Mouse (Mus musculus) heart, embryonic 15.5 days (tissue): Measurements from ENCODE around the gene Hist1h2bq. TPM values are rescaled to one million over a fixed set of nuclear protein-coding genes. Genes with fewer than 3 reads are reported as not detected.
"Not testable (repeated sequence)": the region's sequence is repeated elsewhere in the genome, so short reads cannot be mapped to it uniquely, and the experiment has no call there.

Experiments
- ATAC-seq: fragments of 200-750 bp; cut with Nextera tagmentation; replicated peaks from 2 replicates; pipeline ENCODE4 v1.8.0; 2017; ENCODE audit warnings: low read depth, moderate TSS enrichment; ENCODE audit not compliant: insufficient number of reproducible peaks, insufficient read depth, low FRiP score
- H3K27ac ChIP-seq: fragments of 300-500 bp; sonication (generic); 2 replicates; pipeline ENCODE4 v1.5.1; 2015; ENCODE audit warnings: mild to moderate bottlenecking, inconsistent platforms
- H3K27me3 ChIP-seq: fragments of 300-500 bp; sonication (generic); 2 replicates; pipeline ENCODE4 v1.6.1; 2015; ENCODE audit warnings: inconsistent platforms
- H3K36me3 ChIP-seq: fragments of 300-500 bp; sonication (generic); 2 replicates; pipeline ENCODE4 v1.6.1; 2015; ENCODE audit warnings: mild to moderate bottlenecking, inconsistent platforms
- H3K4me1 ChIP-seq: fragments of 300-500 bp; sonication (generic); replicated peaks from 2 replicates; pipeline ENCODE4 v1.6.1; 2015; ENCODE audit warnings: inconsistent platforms
- H3K4me2 ChIP-seq: fragments of 300-500 bp; sonication (generic); 2 replicates; pipeline ENCODE4 v1.6.1; 2015; ENCODE audit warnings: inconsistent platforms, mild to moderate bottlenecking, moderate library complexity
- H3K4me3 ChIP-seq: fragments of 300-500 bp; sonication (generic); 2 replicates; pipeline ENCODE4 v1.5.1; 2015; ENCODE audit warnings: mild to moderate bottlenecking, inconsistent platforms
- H3K9ac ChIP-seq: fragments of 300-500 bp; sonication (generic); 2 replicates; pipeline ENCODE4 v1.6.1; 2015; ENCODE audit warnings: mild to moderate bottlenecking, inconsistent platforms
- H3K9me3 ChIP-seq: fragments of 300-500 bp; sonication (generic); replicated peaks from 2 replicates; pipeline ENCODE4 v1.6.1; 2016; ENCODE audit warnings: inconsistent platforms
- WGBS: fragments of 180-500 bp; shearing (Covaris S2); methylation state at CpG from one replicate; pipeline ENCODE4 v1.1.7; 2015; ENCODE audit warnings: mixed read lengths; 5-methylcytosine and 5-hydroxymethylcytosine counted together
- polyA plus RNA-seq: library from polyadenylated mRNA; unstranded; fragments of >200 nt; fragmentation: Nextera tagmentation; extraction: Ambion mirVana; gene quantifications from 2 replicates; pipeline ENCODE4 v1.2.1, GENCODE M21; 2015

The Hist1h2bq gene
- polyA plus RNA-seq, 1 experiment from 2014 or later, result 7.2 TPM

- peak within 1 kb of the TSS; percentile 54 for H3K9ac ChIP-seq
- peak within 1 kb of the TSS; percentile 64 for H3K4me2 ChIP-seq
- H3K36me3 ChIP-seq, H3K27me3 ChIP-seq, H3K9me3 ChIP-seq: not testable (repeated sequence)
- H3K27ac ChIP-seq, result peak within 1 kb of the TSS; percentile 83
- H3K4me3 ChIP-seq, result peak within 1 kb of the TSS; percentile 46
- H3K4me1 ChIP-seq, result peaks cover 37% of the 10 kb centered on the region
- WGBS, result under 1% methylated on average over 44 of the region's 63 CpGs
- peak; percentile 92 for ATAC-seq
Observed at GRCm38 (mm10) chr13:21786899-21787629, 22.9 kb downstream of the Hist1h2bq start, which contains the start of the genes Hist1h2an and Hist1h2bp. Hist1h2an (minus strand) TSS chr13:21787218. Hist1h2bp (plus strand) TSS chr13:21787461.

- H3K36me3 ChIP-seq, result no peaks in the 10 kb centered on the region
- 7% methylated on average over 8 of the region's 8 CpGs for WGBS
- H3K4me3 ChIP-seq, result peak overlapping the region; percentile 46
- peaks cover 38% of the 10 kb centered on the region for H3K4me1 ChIP-seq
- no peak for ATAC-seq
- H3K9ac ChIP-seq, result peak overlapping the region; percentile 54
- peak overlapping the region; percentile 83 for H3K27ac ChIP-seq
- H3K4me2 ChIP-seq, result peak overlapping the region; percentile 64
- no peaks in the 10 kb centered on the region for H3K27me3 ChIP-seq
- H3K9me3 ChIP-seq, result no peaks in the 10 kb centered on the region
Observed at GRCm38 (mm10) chr13:21786189-21786898, 23.7 kb downstream of the Hist1h2bq start.

GRCm38 (mm10) chr13:21784311-21784710 lies 25.7 kb downstream of the Hist1h2bq start:
- no peaks in the 10 kb centered on the region for H3K27me3 ChIP-seq
- WGBS, result 54% methylated on average over 6 of the region's 6 CpGs
- H3K27ac ChIP-seq, result peak overlapping the region; percentile 73
- H3K9ac ChIP-seq, result 0 out of 2 replicates have a peak overlapping the region, but pooled peaks have one; percentile 28
- H3K36me3 ChIP-seq, result no peaks in the 10 kb centered on the region
- peak overlapping the region; percentile 51; the same call in 1 of the 2 replicates for H3K4me3 ChIP-seq
- H3K4me2 ChIP-seq, result peak overlapping the region; percentile 76; the same call in 1 of the 2 replicates
- no peak for ATAC-seq
- peaks cover 45% of the 10 kb centered on the region for H3K4me1 ChIP-seq
- H3K9me3 ChIP-seq, result no peaks in the 10 kb centered on the region

GRCm38 (mm10) chr13:21783734-21784161 lies 26.2 kb downstream of the Hist1h2bq start:
- ATAC-seq, result no peak
- 4% methylated on average over 9 of the region's 9 CpGs for WGBS
- H3K36me3 ChIP-seq, result no peaks in the 10 kb centered on the region
- peak overlapping the region; percentile 76 for H3K4me2 ChIP-seq
- peak overlapping the region; percentile 73 for H3K27ac ChIP-seq
- no peaks in the 10 kb centered on the region for H3K27me3 ChIP-seq
- peaks cover 45% of the 10 kb centered on the region for H3K4me1 ChIP-seq
- peak overlapping the region; percentile 51 for H3K4me3 ChIP-seq
- H3K9me3 ChIP-seq, result no peaks in the 10 kb centered on the region
- peak overlapping the region; percentile 28 for H3K9ac ChIP-seq

GRCm38 (mm10) chr13:21783255-21783617 lies 26.8 kb downstream of the Hist1h2bq start, which contains the start of gene Hist1h3i:
Hist1h3i (minus strand) TSS chr13:21783370.
- WGBS, result 0% methylated on average over 15 of the region's 20 CpGs
- H3K4me1 ChIP-seq, result peaks cover 42% of the 10 kb centered on the region
- peak within 1 kb of the TSS; percentile 51 for H3K4me3 ChIP-seq
- peak within 1 kb of the TSS; percentile 76 for H3K4me2 ChIP-seq
- peak; percentile 68; the same call in 1 of the 2 replicates for ATAC-seq
- H3K9me3 ChIP-seq, result no peaks in the 10 kb centered on the region
- no peaks in the 10 kb centered on the region for H3K27me3 ChIP-seq
- H3K27ac ChIP-seq, result peak within 1 kb of the TSS; percentile 73
- peak within 1 kb of the TSS; percentile 62 for H3K9ac ChIP-seq
- no peaks in the 10 kb centered on the region for H3K36me3 ChIP-seq

GRCm38 (mm10) chr13:21782361-21783254 lies 27.4 kb downstream of the Hist1h2bq start:
- Histone ChIP-seq H3K4me3 (peak overlapping the region; percentile 51), H3K27ac (peak overlapping the region; percentile 73), H3K9ac (peak overlapping the region; percentile 62), H3K4me2 (peak overlapping the region; percentile 76), H3K4me1 (peaks cover 37% of the 10 kb centered on the region)
- not testable (repeated sequence) for H3K9me3 ChIP-seq, H3K36me3 ChIP-seq, ATAC-seq, H3K27me3 ChIP-seq
- WGBS, result 1% methylated on average over 14 of the region's 35 CpGs

- H3K9me3 ChIP-seq, result no peaks in the 10 kb centered on the region
- H3K9ac ChIP-seq, result no peak overlapping the region
- H3K4me2 ChIP-seq, result no peak overlapping the region
- H3K27ac ChIP-seq, result no peak overlapping the region
- no peaks in the 10 kb centered on the region for H3K36me3 ChIP-seq
- H3K4me3 ChIP-seq, result no peak overlapping the region
- 95% methylated on average over 1 of the region's 1 CpGs for WGBS
- no peaks in the 10 kb centered on the region for H3K27me3 ChIP-seq
- ATAC-seq, result no peak
- H3K4me1 ChIP-seq, result peaks cover 37% of the 10 kb centered on the region
Observed at GRCm38 (mm10) chr13:21781639-21782038, 28.4 kb downstream of the Hist1h2bq start.

GRCm38 (mm10) chr13:21781021-21781555 lies 28.9 kb downstream of the Hist1h2bq start:
- no peaks in the 10 kb centered on the region for H3K27me3 ChIP-seq
- ATAC-seq, result no peak
- H3K4me1 ChIP-seq, result peaks cover 35% of the 10 kb centered on the region
- peak overlapping the region; percentile 89; the same call in 1 of the 2 replicates for H3K27ac ChIP-seq
- WGBS, result 46% methylated on average over 6 of the region's 6 CpGs
- H3K4me2 ChIP-seq, result peak overlapping the region; percentile 93
- H3K9me3 ChIP-seq, result no peaks in the 10 kb centered on the region
- H3K36me3 ChIP-seq, result no peaks in the 10 kb centered on the region
- 0 out of 2 replicates have a peak overlapping the region, but pooled peaks have one; percentile 72 for H3K9ac ChIP-seq
- H3K4me3 ChIP-seq, result peak overlapping the region; percentile 64; the same call in 1 of the 2 replicates

- under 1% methylated on average over 44 of the region's 44 CpGs for WGBS
- H3K36me3 ChIP-seq, result no peaks in the 10 kb centered on the region
- ATAC-seq, result peak; percentile 52
- H3K4me3 ChIP-seq, result peak within 1 kb of the TSS; percentile 64
- H3K4me1 ChIP-seq, result peaks cover 30% of the 10 kb centered on the region
- no peaks in the 10 kb centered on the region for H3K27me3 ChIP-seq
- H3K9me3 ChIP-seq, result no peaks in the 10 kb centered on the region
- peak within 1 kb of the TSS; percentile 72 for H3K9ac ChIP-seq
- peak within 1 kb of the TSS; percentile 89 for H3K27ac ChIP-seq
- H3K4me2 ChIP-seq, result peak within 1 kb of the TSS; percentile 93
Observed at GRCm38 (mm10) chr13:21779767-21780731, 29.9 kb downstream of the Hist1h2bq start, which contains the start of gene Hist1h1b. Hist1h1b (minus strand) TSS chr13:21780625.
